17 mouse cellular contexts compared by ENCODE assay signal in the genomic region with DNA sequence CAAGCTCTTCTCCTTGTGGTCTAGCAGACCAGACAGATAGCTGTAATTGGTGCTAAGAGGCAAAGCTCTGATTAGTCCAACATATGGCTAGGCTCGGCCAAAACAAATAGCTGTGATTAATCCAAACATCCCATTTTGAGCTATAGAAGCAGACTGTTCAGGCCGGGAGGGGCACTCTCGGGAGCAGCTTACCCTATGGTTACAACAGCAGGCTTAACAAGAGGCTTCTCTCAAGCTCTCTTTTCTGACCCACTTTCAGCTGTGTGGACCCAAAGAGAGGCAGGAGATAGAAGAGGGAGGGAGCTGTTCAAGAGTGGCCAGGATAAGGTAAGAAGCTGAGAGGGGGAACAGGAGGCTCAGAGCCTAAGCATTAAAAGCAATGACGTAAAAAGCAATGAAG. TPM values are rescaled to one million over a fixed set of nuclear protein-coding genes. Genes with fewer than 3 reads are reported as not detected.
DNase-seq lines count a peak whose midpoint lies in the region; ATAC-seq and TF ChIP-seq lines count a peak whose summit lies in the region.
"Had no signal": no experiment of that assay in that cellular context is flagged by ENCODE, and none has a peak within 500 bp of the region (broad histone marks: within the 10 kb centered on the region; RNA-seq: fewer than 3 reads in every experiment).

No protein-coding gene starts in this region.

- H3K9me3 ChIP-seq in heart, embryonic 10.5 days = no peaks in the 10 kb centered on the region
- H3K9me3 ChIP-seq in liver, postnatal 0 days (ENCODE audit: low read length) = no peaks in the 10 kb centered on the region
- no peaks in the 10 kb centered on the region for H3K9me3 ChIP-seq in liver, embryonic 12.5 days (replicated peaks)
- H3K9me3 ChIP-seq in midbrain, embryonic 15.5 days = no peaks in the 10 kb centered on the region
- H3K9me3 ChIP-seq: embryonic facial prominence, embryonic 12.5 days; forebrain, embryonic 13.5 days; limb, embryonic 12.5 days; megakaryocyte, embryonic 14.5 days; midbrain, embryonic 13.5 days had no signal

- WGBS in heart, embryonic 10.5 days = 47% methylated on average over 4 of the region's 4 CpGs
- 66% methylated on average over 4 of the region's 4 CpGs for WGBS in liver, postnatal 0 days (ENCODE audit: insufficient replicate concordance)
- 62% methylated on average over 4 of the region's 4 CpGs for WGBS in liver, embryonic 12.5 days (ENCODE audit: insufficient replicate concordance)
- 70% methylated on average over 4 of the region's 4 CpGs for WGBS in midbrain, embryonic 15.5 days

- intact Hi-C loops in left cerebral cortex, postnatal 10 days (cut with DNase I) = loop anchor here (5.0 kb wide), 1 partner anchor 68 kb away; no protein-coding TSS in a partner anchor

- H3K4me1 ChIP-seq in heart, embryonic 10.5 days = peaks cover 19% of the 10 kb centered on the region
- H3K4me1 ChIP-seq in liver, postnatal 0 days (ENCODE audit: insufficient read depth) = peaks cover 18% of the 10 kb centered on the region; the same call in 1 of the 2 replicates
- H3K4me1 ChIP-seq in liver, embryonic 12.5 days = peaks cover 26% of the 10 kb centered on the region
- H3K4me1 ChIP-seq in midbrain, embryonic 15.5 days = peaks cover 30% of the 10 kb centered on the region

- DNase-seq in heart, embryonic 10.5 days (ENCODE audit: low spot score) = no peak
- no peak for DNase-seq in heart, postnatal 4 days
- no peak for DNase-seq in liver, postnatal 0 days
- peak; percentile 7 for DNase-seq in naive thymus-derived CD4-positive, alpha-beta T cell, adult 2 months (ENCODE audit: low read depth)
- peak; percentile 76 for DNase-seq in retina, postnatal 7 days (ENCODE audit: low read depth, low spot score)
- DNase-seq in left cerebral cortex, postnatal 10 days (ENCODE audit: extremely low spot score in 1 of 2, low spot score in 2 of 2) = no peak
- DNase-seq: right cerebral cortex, postnatal 14 days had no signal

- TF ChIP-seq CTCF in liver, postnatal 0 days (IDR thresholded peaks at IDR 0.05; ENCODE audit: low read depth) = no peak

- no peak overlapping the region for H3K4me3 ChIP-seq in heart, embryonic 10.5 days
- no peak overlapping the region for H3K4me3 ChIP-seq in liver, postnatal 0 days (ENCODE audit: low read depth, low read length)
- H3K4me3 ChIP-seq in liver, embryonic 12.5 days = no peak overlapping the region
- no peak overlapping the region for H3K4me3 ChIP-seq in midbrain, embryonic 15.5 days
- H3K4me3 ChIP-seq: embryonic facial prominence, embryonic 12.5 days; forebrain, embryonic 13.5 days; limb, embryonic 12.5 days; midbrain, embryonic 13.5 days had no signal

- H3K36me3 ChIP-seq in heart, embryonic 10.5 days = peaks cover 3% of the 10 kb centered on the region; the same call in 1 of the 2 replicates
- no peaks in the 10 kb centered on the region; the same call in 1 of the 2 replicates for H3K36me3 ChIP-seq in liver, postnatal 0 days (replicated peaks; ENCODE audit: insufficient read depth, low read length)
- H3K36me3 ChIP-seq in liver, embryonic 12.5 days = peaks cover 3% of the 10 kb centered on the region; the same call in 1 of the 2 replicates
- H3K36me3 ChIP-seq in midbrain, embryonic 15.5 days (replicated peaks) = no peaks in the 10 kb centered on the region
- H3K36me3 ChIP-seq: embryonic facial prominence, embryonic 12.5 days; midbrain, embryonic 13.5 days had no signal

- no peak for ATAC-seq in liver, postnatal 0 days
- ATAC-seq in liver, embryonic 12.5 days = no peak
- no peak for ATAC-seq in midbrain, embryonic 15.5 days (replicated peaks)

- no peak for TF ChIP-seq EP300 in liver, postnatal 0 days (IDR thresholded peaks at IDR 0.05; ENCODE audit: low read depth)

- H3K4me2 ChIP-seq in liver, postnatal 0 days (ENCODE audit: low read depth, low read length) = no peak overlapping the region
- H3K4me2 ChIP-seq in liver, embryonic 12.5 days = no peak overlapping the region
- no peak overlapping the region for H3K4me2 ChIP-seq in midbrain, embryonic 15.5 days
- H3K4me2 ChIP-seq: embryonic facial prominence, embryonic 12.5 days; forebrain, embryonic 13.5 days; hindbrain, embryonic 14.5 days; limb, embryonic 12.5 days; midbrain, embryonic 13.5 days had no signal

- H3K27me3 ChIP-seq in heart, embryonic 10.5 days (ENCODE audit: insufficient read depth, poor library complexity, severe bottlenecking) = no peaks in the 10 kb centered on the region
- H3K27me3 ChIP-seq in liver, postnatal 0 days (ENCODE audit: insufficient read depth, low read length) = no peaks in the 10 kb centered on the region
- H3K27me3 ChIP-seq in liver, embryonic 12.5 days (replicated peaks) = peaks cover 15% of the 10 kb centered on the region
- no peaks in the 10 kb centered on the region for H3K27me3 ChIP-seq in midbrain, embryonic 15.5 days (replicated peaks)
- H3K27me3 ChIP-seq: embryonic facial prominence, embryonic 12.5 days; forebrain, embryonic 13.5 days; midbrain, embryonic 13.5 days had no signal

- H3K9ac ChIP-seq in liver, postnatal 0 days (replicated peaks) = no peak overlapping the region
- H3K9ac ChIP-seq in liver, embryonic 12.5 days = no peak overlapping the region
- no peak overlapping the region for H3K9ac ChIP-seq in midbrain, embryonic 15.5 days
- H3K9ac ChIP-seq: embryonic facial prominence, embryonic 12.5 days; forebrain, embryonic 13.5 days; hindbrain, embryonic 14.5 days; limb, embryonic 12.5 days; midbrain, embryonic 13.5 days had no signal

- peak overlapping the region; percentile 97; the same call in 1 of the 2 replicates for H3K27ac ChIP-seq in heart, embryonic 10.5 days
- H3K27ac ChIP-seq in liver, postnatal 0 days (ENCODE audit: low read depth) = 0 out of 2 replicates have a peak overlapping the region, but pooled peaks have one; percentile 16
- no peak overlapping the region for H3K27ac ChIP-seq in liver, embryonic 12.5 days
- H3K27ac ChIP-seq in midbrain, embryonic 15.5 days = no peak overlapping the region
- H3K27ac ChIP-seq: embryonic facial prominence, embryonic 12.5 days; forebrain, embryonic 13.5 days; hindbrain, embryonic 14.5 days; kidney, postnatal 0 days; limb, embryonic 12.5 days; midbrain, embryonic 13.5 days had no signal

RNA-seq across cellular contexts. Expression of gene Zc3h14, which starts 1.1 kb away (rescaled TPM):
- 104 and 128 TPM in 2 replicates for polyA plus RNA-seq in heart, embryonic 10.5 days (2016; fragmentation: Nextera tagmentation; extraction: Ambion mirVana)
- 10 to 100 TPM; 83.9 to 87.2 TPM for total RNA-seq in heart, postnatal 4 days (2021)
- 28.8 and 29.2 TPM in 2 replicates for polyA plus RNA-seq in liver, postnatal 0 days (2015; fragmentation: Nextera tagmentation; extraction: Ambion mirVana)
- polyA plus RNA-seq in liver, embryonic 12.5 days (2016; fragmentation: Nextera tagmentation; extraction: Ambion mirVana) = 65.4 and 67.9 TPM in 2 replicates
- polyA plus RNA-seq in midbrain, embryonic 15.5 days (2015; fragmentation: Nextera tagmentation; extraction: Ambion mirVana) = 105 and 106 TPM in 2 replicates
- total RNA-seq in left cerebral cortex, postnatal 10 days (2021) = 100 to 1,000 TPM; 103 to 106 TPM

RNA-seq across cellular contexts. Expression of gene Ptpn21, which starts 8.4 kb away (rescaled TPM):
- 9.0 and 9.3 TPM in 2 replicates for polyA plus RNA-seq in heart, embryonic 10.5 days (2016; fragmentation: Nextera tagmentation; extraction: Ambion mirVana)
- 10 to 100 TPM; 31.1 to 35.9 TPM for total RNA-seq in heart, postnatal 4 days (2021)
- 4.0 and 4.1 TPM in 2 replicates for polyA plus RNA-seq in liver, postnatal 0 days (2015; fragmentation: Nextera tagmentation; extraction: Ambion mirVana)
- polyA plus RNA-seq in liver, embryonic 12.5 days (2016; fragmentation: Nextera tagmentation; extraction: Ambion mirVana) = 2.4 and 2.8 TPM in 2 replicates
- 4.7 and 5.0 TPM in 2 replicates for polyA plus RNA-seq in midbrain, embryonic 15.5 days (2015; fragmentation: Nextera tagmentation; extraction: Ambion mirVana)
- total RNA-seq in left cerebral cortex, postnatal 10 days (2021) = 1 to 10 TPM; 5.4 to 7.9 TPM
- polyA plus RNA-seq: erythroblast, embryonic 14.5 days had no signal

Comparison
In these comparisons a context has a peak if more than half of its experiments do, and no peak if none do; other contexts are left out.
1. H3K27ac ChIP-seq: peak in heart, embryonic 10.5 days (single experiment) and liver, postnatal 0 days (single experiment); none in liver, embryonic 12.5 days (single experiment) and midbrain, embryonic 15.5 days (single experiment).
2. DNase-seq: peak in naive thymus-derived CD4-positive, alpha-beta T cell, adult 2 months (single experiment) and retina, postnatal 7 days (single experiment); none in heart, embryonic 10.5 days (single experiment), heart, postnatal 4 days (single experiment), liver, postnatal 0 days (single experiment) and left cerebral cortex, postnatal 10 days (0 of 2).